Mouse (Mus musculus): ENCODE measurements around the gene Prex1. TPM values are rescaled to one million over a fixed set of nuclear protein-coding genes. Genes with fewer than 3 reads are reported as not detected.

Gene Prex1
- total and polyA plus RNA-seq, 3 experiments: 5.5 to 19.5 (median 18.5) TPM

GRCm38 (mm10) chr2:166655308-166655707 lies 58.3 kb downstream of the Prex1 start:
- H3K4me2 ChIP-seq (ENCODE audit: insufficient read depth, low read depth, poor library complexity, severe bottlenecking): no peak overlapping the region
- no peak for TF ChIP-seq E2F4 (IDR thresholded peaks at IDR 0.05; ENCODE audit: insufficient replicate concordance, low read depth, low read length)
- in situ Hi-C loops (cut with MboI; ENCODE audit: low pct_ligation_motif_present, low pct_unique_long_range_greater_than_20kb, low sequenced_read_pairs) (no loop called here), dilution Hi-C loops (cut with MboI; ENCODE audit: extremely low pct_ligation_motif_present, extremely low pct_unique_long_range_greater_than_20kb, low sequenced_read_pairs) (no loop called here)
- peaks cover 50 to 91% of the 10 kb centered on the region in 2 experiments for H3K4me1 ChIP-seq (ENCODE audit: control insufficient read depth in 1 of 2, insufficient read depth in 2 of 2)
- H3K9me3 ChIP-seq (replicated peaks; ENCODE audit: low read length): no peaks in the 10 kb centered on the region
- no peaks in the 10 kb centered on the region for H3K79me2 ChIP-seq (replicated peaks; ENCODE audit: control insufficient read depth, extremely low read depth, insufficient read depth, poor library complexity, severe bottlenecking)
- DNase-seq (ENCODE audit: extremely low read depth): no peak
- no peak overlapping the region for H3K9ac ChIP-seq (ENCODE audit: insufficient read depth, low read depth)
- no peak overlapping the region for H3K4me3 ChIP-seq (replicated peaks in 1 of 3; ENCODE audit: low read depth in 2 of 3, low read length in 2 of 3, poor library complexity in 1 of 3)
- H3K36me3 ChIP-seq (replicated peaks in 1 of 2; ENCODE audit: control insufficient read depth in 1 of 2, insufficient read depth in 1 of 2, low read length in 1 of 2): peaks cover 0 to 18% of the 10 kb centered on the region in 2 experiments
- no peak overlapping the region for H3K27ac ChIP-seq (ENCODE audit: insufficient read depth, low read depth)
- H3K27me3 ChIP-seq (replicated peaks): no peaks in the 10 kb centered on the region

- Histone ChIP-seq H3K4me1 (ENCODE audit: control insufficient read depth in 1 of 2, insufficient read depth in 2 of 2) (peaks cover 53 to 91% of the 10 kb centered on the region in 2 experiments), H3K9ac (ENCODE audit: insufficient read depth, low read depth) (no peak overlapping the region), H3K4me3 (replicated peaks in 1 of 3; ENCODE audit: low read depth in 2 of 3, low read length in 2 of 3, poor library complexity in 1 of 3) (no peak overlapping the region), H3K27me3 (replicated peaks) (no peaks in the 10 kb centered on the region), H3K4me2 (ENCODE audit: insufficient read depth, low read depth, poor library complexity, severe bottlenecking) (no peak overlapping the region), H3K36me3 (replicated peaks in 1 of 2; ENCODE audit: control insufficient read depth in 1 of 2, insufficient read depth in 1 of 2, low read length in 1 of 2) (peaks cover 0 to 20% of the 10 kb centered on the region in 2 experiments), H3K9me3 (replicated peaks; ENCODE audit: low read length) (no peaks in the 10 kb centered on the region), H3K79me2 (replicated peaks; ENCODE audit: control insufficient read depth, extremely low read depth, insufficient read depth, poor library complexity, severe bottlenecking) (no peaks in the 10 kb centered on the region), H3K27ac (ENCODE audit: insufficient read depth, low read depth) (no peak overlapping the region)
- dilution Hi-C loops (cut with MboI; ENCODE audit: extremely low pct_ligation_motif_present, extremely low pct_unique_long_range_greater_than_20kb, low sequenced_read_pairs) (no loop called here), in situ Hi-C loops (cut with MboI; ENCODE audit: low pct_ligation_motif_present, low pct_unique_long_range_greater_than_20kb, low sequenced_read_pairs) (no loop called here)
- TF ChIP-seq BHLHE40 (IDR thresholded peaks at IDR 0.05; ENCODE audit: low read depth, low read length) (no peak), UBTF (IDR thresholded peaks at IDR 0.05; ENCODE audit: low read depth, low read length) (no peak), CTCF (conservative IDR thresholded peaks at IDR 0.05 in 1 of 2, IDR thresholded peaks at IDR 0.05 in 1 of 2; ENCODE audit: low read depth in 2 of 2, low read length in 2 of 2) (no peak), E2F4 (IDR thresholded peaks at IDR 0.05; ENCODE audit: insufficient replicate concordance, low read depth, low read length) (no peak), MAFK (IDR thresholded peaks at IDR 0.05; ENCODE audit: insufficient replicate concordance, low read length) (no peak), USF1 (IDR thresholded peaks at IDR 0.05; ENCODE audit: low read depth, low read length) (no peak), POLR2AphosphoS2 (IDR thresholded peaks at IDR 0.05; ENCODE audit: low read depth, low read length) (no peak), ELF1 (IDR thresholded peaks at IDR 0.05; ENCODE audit: low read depth, low read length) (no peak), MAZ (IDR thresholded peaks at IDR 0.05; ENCODE audit: low read depth, low read length) (no peak), PAX5 (IDR thresholded peaks at IDR 0.05; ENCODE audit: low read length) (no peak), ZKSCAN1 (IDR thresholded peaks at IDR 0.05; ENCODE audit: borderline replicate concordance, low read depth, low read length) (no peak), CHD2 (IDR thresholded peaks at IDR 0.05; ENCODE audit: low read length) (no peak), SIN3A (IDR thresholded peaks at IDR 0.05; ENCODE audit: low read length) (no peak), USF2 (conservative IDR thresholded peaks at IDR 0.05; ENCODE audit: low read depth, low read length) (no peak)
- DNase-seq (ENCODE audit: extremely low read depth): no peak
These were observed 58.8 kb downstream of the Prex1 start for GRCm38 (mm10) chr2:166654875-166655274.

- H3K36me3 ChIP-seq (replicated peaks in 1 of 2; ENCODE audit: control insufficient read depth in 1 of 2, insufficient read depth in 1 of 2, low read length in 1 of 2): peaks cover 0 to 20% of the 10 kb centered on the region in 2 experiments
- peak; percentile 79 for DNase-seq (ENCODE audit: extremely low read depth)
- no peak overlapping the region for H3K4me2 ChIP-seq (ENCODE audit: insufficient read depth, low read depth, poor library complexity, severe bottlenecking)
- no peak overlapping the region for H3K27ac ChIP-seq (ENCODE audit: insufficient read depth, low read depth)
- in situ Hi-C loops (cut with MboI; ENCODE audit: low pct_ligation_motif_present, low pct_unique_long_range_greater_than_20kb, low sequenced_read_pairs): no loop called here
- peaks cover 55 to 96% of the 10 kb centered on the region in 2 experiments for H3K4me1 ChIP-seq (ENCODE audit: control insufficient read depth in 1 of 2, insufficient read depth in 2 of 2)
- H3K9me3 ChIP-seq (replicated peaks; ENCODE audit: low read length): peaks cover 3% of the 10 kb centered on the region
- H3K79me2 ChIP-seq (replicated peaks; ENCODE audit: control insufficient read depth, extremely low read depth, insufficient read depth, poor library complexity, severe bottlenecking): no peaks in the 10 kb centered on the region
- H3K27me3 ChIP-seq (replicated peaks): no peaks in the 10 kb centered on the region
- no peak overlapping the region for H3K4me3 ChIP-seq (replicated peaks in 1 of 3; ENCODE audit: low read depth in 2 of 3, low read length in 2 of 3, poor library complexity in 1 of 3)
- no peak overlapping the region for H3K9ac ChIP-seq (ENCODE audit: insufficient read depth, low read depth)
- dilution Hi-C loops (cut with MboI; ENCODE audit: extremely low pct_ligation_motif_present, extremely low pct_unique_long_range_greater_than_20kb, low sequenced_read_pairs): no loop called here
- TF ChIP-seq UBTF (IDR thresholded peaks at IDR 0.05; ENCODE audit: low read depth, low read length): no peak
- no peak for TF ChIP-seq CHD1 (IDR thresholded peaks at IDR 0.05; ENCODE audit: low read depth, low read length)
- peak; percentile 68; the same call in 1 of the 2 replicates for TF ChIP-seq JUN (IDR thresholded peaks at IDR 0.05; ENCODE audit: insufficient read depth, low read depth, low read length)
- peak; percentile 59; the same call in 1 of the 2 replicates for TF ChIP-seq MAFK (IDR thresholded peaks at IDR 0.05; ENCODE audit: insufficient replicate concordance, low read length)
- TF ChIP-seq MEF2A (IDR thresholded peaks at IDR 0.05; ENCODE audit: borderline replicate concordance, low read depth, low read length): no peak
- TF ChIP-seq JUND (conservative IDR thresholded peaks at IDR 0.05; ENCODE audit: low read depth, low read length): peak; percentile 40; the same call in 1 of the 2 replicates
- TF ChIP-seq NRF1 (IDR thresholded peaks at IDR 0.05; ENCODE audit: low read depth, low read length): no peak
- TF ChIP-seq HCFC1 (IDR thresholded peaks at IDR 0.05; ENCODE audit: low read depth, low read length): no peak
- TF ChIP-seq CHD2 (IDR thresholded peaks at IDR 0.05; ENCODE audit: low read length): no peak
- no peak for TF ChIP-seq GABPA (IDR thresholded peaks at IDR 0.05; ENCODE audit: insufficient replicate concordance, low read depth, low read length)
- TF ChIP-seq BHLHE40 (IDR thresholded peaks at IDR 0.05; ENCODE audit: low read depth, low read length): peak; percentile 65; the same call in 1 of the 2 replicates
- no peak for TF ChIP-seq USF1 (IDR thresholded peaks at IDR 0.05; ENCODE audit: low read depth, low read length)
- TF ChIP-seq SIN3A (IDR thresholded peaks at IDR 0.05; ENCODE audit: low read length): peak; percentile 56; the same call in 1 of the 2 replicates
- peak; percentile 87 for TF ChIP-seq EP300 (IDR thresholded peaks at IDR 0.05; ENCODE audit: low read length)
- peak; percentile 91 for TF ChIP-seq TCF12 (IDR thresholded peaks at IDR 0.05; ENCODE audit: low read depth, low read length)
- TF ChIP-seq PAX5 (IDR thresholded peaks at IDR 0.05; ENCODE audit: low read length): no peak
- TF ChIP-seq MYC (IDR thresholded peaks at IDR 0.05; ENCODE audit: low read depth, low read length): no peak
These were observed 60.1 kb downstream of the Prex1 start for GRCm38 (mm10) chr2:166653564-166653963.
